Mouse (Mus musculus): ENCODE results near the gene Msantd1. TPM values are rescaled to one million over a fixed set of nuclear protein-coding genes. Genes with fewer than 3 reads are reported as not detected.

Msantd1 gene
- polyA plus RNA-seq, 1 experiment from 2014 or later: 2.6 TPM

DNA sequence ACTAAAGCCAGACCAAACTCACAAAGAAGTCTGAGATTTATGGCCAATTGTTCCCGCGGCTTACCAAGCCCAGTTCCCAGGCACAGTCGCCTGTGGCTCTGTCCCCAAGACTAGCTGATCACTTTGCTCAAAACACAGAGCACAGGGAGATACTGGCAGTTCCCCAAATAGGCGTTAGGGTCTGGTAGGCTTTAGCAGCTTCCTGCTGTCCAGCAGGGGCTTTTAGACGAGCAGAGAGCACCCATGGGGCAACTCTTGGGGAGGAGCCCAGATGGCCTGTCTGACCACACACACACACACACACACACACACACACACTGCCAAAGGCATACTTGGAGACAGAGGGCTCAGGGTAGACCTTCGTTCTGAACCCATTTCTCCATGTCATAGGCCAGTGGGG is 14.7 kb downstream of the Msantd1 start:
- 59% methylated on average over 6 of the region's 6 CpGs for WGBS
- H3K36me3 ChIP-seq (replicated peaks; ENCODE audit: control insufficient read depth, insufficient read depth): peaks cover 17% of the 10 kb centered on the region; the same call in 1 of the 2 replicates
- H3K4me1 ChIP-seq (replicated peaks; ENCODE audit: control insufficient read depth, insufficient read depth, low read length): peaks cover 1% of the 10 kb centered on the region; the same call in 1 of the 2 replicates

DNA sequence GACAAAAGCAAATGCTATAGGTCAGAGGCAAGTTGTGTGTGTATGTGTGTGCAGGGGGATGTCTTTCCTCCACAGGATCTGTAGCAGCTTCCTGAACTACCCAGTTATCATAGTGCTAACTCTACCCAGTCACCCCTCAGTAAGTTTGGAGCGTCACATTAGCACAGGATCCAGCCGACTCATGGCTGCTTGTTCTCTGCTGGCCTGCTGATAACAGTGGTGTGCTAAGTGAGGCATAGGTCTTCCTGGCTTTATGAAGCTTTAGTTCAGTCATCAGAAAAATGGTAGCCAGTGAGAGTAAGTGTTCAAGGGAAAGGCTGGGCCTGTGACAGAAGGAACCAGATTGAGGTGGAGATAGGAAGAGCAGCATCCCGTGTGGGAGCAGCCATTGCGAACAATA is 16.1 kb downstream of the Msantd1 start:
- DNase-seq (ENCODE audit: low spot score) (no peak), ATAC-seq (ENCODE audit: low FRiP score) (no peak)
- no peaks in the 10 kb centered on the region for H3K9me3 ChIP-seq (ENCODE audit: control insufficient read depth, low read length)
- no peaks in the 10 kb centered on the region for H3K27me3 ChIP-seq (ENCODE audit: control insufficient read depth, insufficient read depth, low read length)
- no peak overlapping the region for H3K27ac ChIP-seq
- WGBS: 97% methylated on average over 4 of the region's 4 CpGs
- no peak overlapping the region for H3K9ac ChIP-seq
- H3K4me2 ChIP-seq (replicated peaks): no peak overlapping the region
- H3K4me3 ChIP-seq (replicated peaks; ENCODE audit: low read length): no peak overlapping the region
- H3K4me1 ChIP-seq (replicated peaks; ENCODE audit: control insufficient read depth, insufficient read depth, low read length): no peaks in the 10 kb centered on the region
- peaks cover 17% of the 10 kb centered on the region; the same call in 1 of the 2 replicates for H3K36me3 ChIP-seq (replicated peaks; ENCODE audit: control insufficient read depth, insufficient read depth)

More for the DNA sequence above, 14.7 kb downstream of the Msantd1 start:
- H3K27ac ChIP-seq: no peak overlapping the region
- ATAC-seq (ENCODE audit: low FRiP score) (no peak), DNase-seq (ENCODE audit: low spot score) (no peak)
- no peak overlapping the region for H3K9ac ChIP-seq
- H3K9me3 ChIP-seq (ENCODE audit: control insufficient read depth, low read length): no peaks in the 10 kb centered on the region
- no peaks in the 10 kb centered on the region for H3K27me3 ChIP-seq (ENCODE audit: control insufficient read depth, insufficient read depth, low read length)
- H3K4me2 ChIP-seq (replicated peaks): no peak overlapping the region
- no peak overlapping the region for H3K4me3 ChIP-seq (replicated peaks; ENCODE audit: low read length)

DNA sequence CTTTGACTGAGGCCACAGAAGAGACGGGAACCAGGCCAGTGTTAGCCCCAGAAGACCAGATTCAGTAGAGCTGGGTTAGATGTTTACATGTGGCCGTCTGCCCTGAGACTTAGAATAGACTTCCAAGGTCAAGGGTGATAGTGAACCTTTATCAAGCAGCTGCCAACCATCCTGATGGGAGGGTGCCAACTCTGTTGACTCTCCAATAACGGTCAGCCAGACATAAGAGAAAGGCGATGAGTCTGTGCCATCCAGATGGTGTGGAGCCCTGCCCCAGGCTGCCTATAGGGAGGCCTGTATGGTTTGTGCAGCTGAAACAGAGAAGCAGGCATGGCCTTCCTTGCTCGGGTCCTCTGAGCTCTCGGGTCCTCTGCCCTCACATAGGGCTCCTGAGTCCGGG is 16.7 kb downstream of the Msantd1 start:
- no peaks in the 10 kb centered on the region for H3K9me3 ChIP-seq (ENCODE audit: control insufficient read depth, low read length)
- no peak overlapping the region for H3K4me2 ChIP-seq (replicated peaks)
- H3K27me3 ChIP-seq (ENCODE audit: control insufficient read depth, insufficient read depth, low read length): no peaks in the 10 kb centered on the region
- DNase-seq (ENCODE audit: low spot score) (no peak), ATAC-seq (ENCODE audit: low FRiP score) (no peak)
- no peaks in the 10 kb centered on the region for H3K4me1 ChIP-seq (replicated peaks; ENCODE audit: control insufficient read depth, insufficient read depth, low read length)
- peaks cover 17% of the 10 kb centered on the region; the same call in 1 of the 2 replicates for H3K36me3 ChIP-seq (replicated peaks; ENCODE audit: control insufficient read depth, insufficient read depth)
- no peak overlapping the region for H3K27ac ChIP-seq
- H3K9ac ChIP-seq: no peak overlapping the region
- H3K4me3 ChIP-seq (replicated peaks; ENCODE audit: low read length): no peak overlapping the region
- 89% methylated on average over 7 of the region's 7 CpGs for WGBS

DNA sequence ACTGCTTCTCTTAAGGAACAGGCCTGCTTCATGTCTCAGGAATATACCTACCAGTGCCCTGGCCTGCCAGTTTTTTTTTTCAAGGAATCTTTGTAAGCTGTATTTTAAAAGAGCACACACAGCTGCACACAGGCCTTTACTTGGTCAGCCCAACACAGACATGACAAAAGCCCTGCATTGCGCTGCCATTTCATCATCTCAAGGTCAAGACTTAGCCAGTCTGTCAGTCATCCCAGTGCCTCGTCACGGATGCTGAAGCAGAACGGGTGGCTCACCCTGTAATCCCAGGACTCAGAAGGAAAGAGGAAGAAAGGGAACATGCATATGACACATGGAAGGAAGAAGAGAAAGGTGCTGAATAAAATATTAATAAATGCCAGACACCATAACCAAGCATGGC is 19.8 kb downstream of the Msantd1 start:
- H3K4me2 ChIP-seq (replicated peaks): no peak overlapping the region
- 90% methylated on average over 4 of the region's 4 CpGs for WGBS

DNA sequence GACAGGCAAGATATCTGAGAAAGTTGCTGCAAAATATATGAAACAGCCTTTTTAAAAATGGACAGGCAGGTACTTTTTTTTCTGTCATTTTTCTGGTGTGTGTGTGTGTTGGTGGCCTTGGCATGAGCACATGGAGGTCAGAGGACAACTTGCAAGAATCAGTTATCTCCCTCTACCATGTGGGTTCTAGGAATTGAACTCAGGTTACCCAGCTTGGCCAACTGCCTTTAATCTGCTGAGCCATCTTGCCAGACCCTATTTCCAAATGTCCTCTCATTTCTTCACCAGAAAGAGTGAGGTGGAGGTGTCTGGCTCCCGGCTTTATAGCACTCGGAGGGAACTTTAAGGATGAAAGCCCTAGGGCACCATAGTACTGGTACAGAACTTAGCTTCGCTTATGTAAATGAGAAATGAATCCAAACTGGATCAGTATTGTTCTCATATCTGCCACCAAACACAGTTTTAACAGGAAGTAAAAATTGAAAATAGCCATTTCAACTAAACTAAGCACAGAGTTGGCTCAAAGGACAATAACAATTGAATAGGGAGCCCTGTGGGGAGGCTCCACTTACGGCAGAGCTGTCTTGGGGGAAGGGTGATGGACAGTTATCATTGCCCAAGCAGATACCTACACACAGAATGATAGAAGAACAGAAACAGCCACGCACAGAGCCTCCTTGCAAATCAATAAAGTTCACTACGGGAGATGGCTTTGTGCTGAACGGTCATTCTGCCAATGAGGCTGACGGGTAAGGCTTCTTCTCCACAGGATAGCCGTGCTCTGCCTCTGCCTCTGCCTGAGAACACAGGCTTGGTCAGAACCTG is 22.6 kb downstream of the Msantd1 start:
- H3K36me3 ChIP-seq (replicated peaks; ENCODE audit: control insufficient read depth, insufficient read depth): 0 out of 2 replicates have a peak, but pooled peaks cover 2% of the 10 kb centered on the region
- H3K27ac ChIP-seq: 0 out of 2 replicates have a peak overlapping the region, but pooled peaks have one; percentile 45
- H3K27me3 ChIP-seq (ENCODE audit: control insufficient read depth, insufficient read depth, low read length): no peaks in the 10 kb centered on the region
- H3K9me3 ChIP-seq (ENCODE audit: control insufficient read depth, low read length): no peaks in the 10 kb centered on the region
- no peak overlapping the region for H3K9ac ChIP-seq
- H3K4me1 ChIP-seq (replicated peaks; ENCODE audit: control insufficient read depth, insufficient read depth, low read length): peaks cover 16% of the 10 kb centered on the region; the same call in 1 of the 2 replicates
- DNase-seq (ENCODE audit: low spot score) (no peak), ATAC-seq (ENCODE audit: low FRiP score) (no peak)
- H3K4me2 ChIP-seq (replicated peaks): no peak overlapping the region
- 67% methylated on average over 9 of the region's 9 CpGs for WGBS
- no peak overlapping the region for H3K4me3 ChIP-seq (replicated peaks; ENCODE audit: low read length)

More for the DNA sequence above, 19.8 kb downstream of the Msantd1 start:
- no peaks in the 10 kb centered on the region for H3K27me3 ChIP-seq (ENCODE audit: control insufficient read depth, insufficient read depth, low read length)
- peaks cover 16% of the 10 kb centered on the region; the same call in 1 of the 2 replicates for H3K4me1 ChIP-seq (replicated peaks; ENCODE audit: control insufficient read depth, insufficient read depth, low read length)
- H3K36me3 ChIP-seq (replicated peaks; ENCODE audit: control insufficient read depth, insufficient read depth): peaks cover 17% of the 10 kb centered on the region; the same call in 1 of the 2 replicates
- no peaks in the 10 kb centered on the region for H3K9me3 ChIP-seq (ENCODE audit: control insufficient read depth, low read length)
- ATAC-seq (ENCODE audit: low FRiP score) (no peak), DNase-seq (ENCODE audit: low spot score) (no peak)
- no peak overlapping the region for H3K27ac ChIP-seq
- H3K9ac ChIP-seq: no peak overlapping the region
- H3K4me3 ChIP-seq (replicated peaks; ENCODE audit: low read length): no peak overlapping the region

DNA sequence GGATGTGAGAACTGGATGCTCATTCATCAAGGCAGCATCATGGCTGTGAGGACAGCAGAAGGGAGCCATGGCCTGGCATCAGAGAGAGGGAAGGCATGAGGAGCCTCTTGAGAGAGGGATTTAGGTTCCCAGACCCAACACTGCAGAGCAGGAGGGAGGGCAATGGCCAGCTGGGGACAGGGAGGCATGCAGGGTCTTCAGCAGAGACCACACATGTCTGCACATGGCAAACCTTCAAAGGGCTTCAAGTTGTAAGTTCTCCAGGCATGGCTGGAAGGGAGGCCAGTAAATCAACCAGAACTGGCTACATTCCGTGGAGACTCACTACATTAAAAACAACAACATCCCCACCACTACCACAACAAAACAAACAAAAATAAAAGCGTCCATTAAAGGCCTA is 23.3 kb downstream of the Msantd1 start:
- H3K27me3 ChIP-seq (ENCODE audit: control insufficient read depth, insufficient read depth, low read length): no peaks in the 10 kb centered on the region
- H3K4me2 ChIP-seq (replicated peaks): no peak overlapping the region
- 84% methylated on average over 2 of the region's 2 CpGs for WGBS
- H3K27ac ChIP-seq: peak overlapping the region; percentile 45; the same call in 1 of the 2 replicates
- no peaks in the 10 kb centered on the region for H3K9me3 ChIP-seq (ENCODE audit: control insufficient read depth, low read length)
- peaks cover 16% of the 10 kb centered on the region; the same call in 1 of the 2 replicates for H3K4me1 ChIP-seq (replicated peaks; ENCODE audit: control insufficient read depth, insufficient read depth, low read length)
- no peak overlapping the region for H3K9ac ChIP-seq
- ATAC-seq (ENCODE audit: low FRiP score): no peak
- no peaks in the 10 kb centered on the region for H3K36me3 ChIP-seq (replicated peaks; ENCODE audit: control insufficient read depth, insufficient read depth)
- no peak overlapping the region for H3K4me3 ChIP-seq (replicated peaks; ENCODE audit: low read length)
- no peak for DNase-seq (ENCODE audit: low spot score)

DNA sequence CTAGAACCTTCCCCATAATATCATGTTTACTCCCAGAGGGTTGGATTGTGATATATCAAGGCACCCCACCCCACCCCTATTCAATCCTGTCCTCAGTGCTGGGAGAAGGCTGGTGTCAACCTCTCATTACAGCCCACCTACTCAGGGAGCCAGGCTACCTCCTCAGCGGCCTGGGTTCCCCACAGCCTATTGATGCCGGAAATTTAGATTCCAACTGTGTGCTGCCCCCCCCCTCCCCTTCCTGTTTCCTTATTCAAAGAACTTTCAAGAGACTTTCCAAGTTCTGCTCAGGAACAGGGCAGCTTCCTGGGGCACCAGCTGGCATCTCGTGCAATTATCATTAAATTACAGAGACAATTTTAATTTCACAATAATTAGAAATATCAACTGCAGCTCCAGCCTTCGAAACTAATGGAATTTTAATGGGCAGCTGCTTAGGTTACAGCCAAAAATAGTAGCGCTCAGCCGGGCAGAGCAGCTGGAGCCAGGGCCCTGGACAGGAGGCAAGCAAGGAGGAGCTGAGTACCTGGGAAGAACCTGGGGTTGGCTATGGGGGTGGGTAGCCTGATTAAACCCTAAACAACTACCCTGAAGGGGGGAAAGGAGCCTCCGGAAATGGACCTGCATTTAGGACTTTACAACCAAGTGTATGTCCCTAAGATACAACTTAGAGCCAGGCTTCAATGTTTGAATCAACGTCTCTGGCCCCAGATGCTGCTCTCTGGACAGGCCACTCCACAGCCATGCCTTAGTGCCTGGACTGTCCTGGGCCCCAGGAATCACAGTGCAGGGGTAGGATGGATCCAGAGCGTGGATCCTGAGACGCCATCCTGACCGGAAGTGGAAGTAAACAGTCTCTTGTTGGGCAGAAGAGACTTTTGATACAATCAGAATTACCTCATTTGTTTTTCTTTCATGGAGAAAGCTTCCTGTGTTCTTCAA is 24.0 kb downstream of the Msantd1 start:
- ATAC-seq (ENCODE audit: low FRiP score): peak; percentile 46; the same call in 1 of the 2 replicates
- Histone ChIP-seq H3K4me1 (replicated peaks; ENCODE audit: control insufficient read depth, insufficient read depth, low read length) (peaks cover 16% of the 10 kb centered on the region; the same call in 1 of the 2 replicates), H3K27me3 (ENCODE audit: control insufficient read depth, insufficient read depth, low read length) (no peaks in the 10 kb centered on the region), H3K4me3 (replicated peaks; ENCODE audit: low read length) (no peak overlapping the region), H3K4me2 (replicated peaks) (no peak overlapping the region), H3K9me3 (ENCODE audit: control insufficient read depth, low read length) (no peaks in the 10 kb centered on the region), H3K9ac (no peak overlapping the region), H3K27ac (peak overlapping the region; percentile 72), H3K36me3 (replicated peaks; ENCODE audit: control insufficient read depth, insufficient read depth) (no peaks in the 10 kb centered on the region)
- 49% methylated on average over 11 of the region's 11 CpGs for WGBS
- DNase-seq (ENCODE audit: low spot score): peak; percentile 46

DNA sequence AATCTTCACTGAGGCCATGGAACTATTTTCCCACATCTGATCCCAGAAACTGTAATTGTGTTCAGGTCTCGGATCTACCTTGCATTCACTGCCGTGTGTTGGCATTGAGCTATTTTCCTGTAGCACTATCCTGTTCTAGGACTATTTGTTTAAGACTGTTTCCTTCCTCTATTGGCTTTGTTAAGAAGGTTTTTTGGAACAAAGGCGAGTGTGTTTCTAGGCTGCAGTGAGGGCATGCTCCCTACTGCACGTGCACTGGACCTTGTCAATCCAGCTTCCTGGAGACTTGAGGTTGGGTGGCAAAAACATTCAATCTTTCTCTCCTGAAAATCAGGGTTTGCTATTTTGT is 24.6 kb downstream of the Msantd1 start:
- Histone ChIP-seq H3K27ac (peak overlapping the region; percentile 72), H3K27me3 (ENCODE audit: control insufficient read depth, insufficient read depth, low read length) (no peaks in the 10 kb centered on the region), H3K9me3 (ENCODE audit: control insufficient read depth, low read length) (no peaks in the 10 kb centered on the region), H3K9ac (no peak overlapping the region), H3K4me2 (replicated peaks) (no peak overlapping the region), H3K4me3 (replicated peaks; ENCODE audit: low read length) (no peak overlapping the region), H3K4me1 (replicated peaks; ENCODE audit: control insufficient read depth, insufficient read depth, low read length) (peaks cover 16% of the 10 kb centered on the region; the same call in 1 of the 2 replicates), H3K36me3 (replicated peaks; ENCODE audit: control insufficient read depth, insufficient read depth) (no peaks in the 10 kb centered on the region)
- DNase-seq (ENCODE audit: low spot score) (no peak), ATAC-seq (ENCODE audit: low FRiP score) (no peak)
- 21% methylated on average over 4 of the region's 4 CpGs for WGBS

DNA sequence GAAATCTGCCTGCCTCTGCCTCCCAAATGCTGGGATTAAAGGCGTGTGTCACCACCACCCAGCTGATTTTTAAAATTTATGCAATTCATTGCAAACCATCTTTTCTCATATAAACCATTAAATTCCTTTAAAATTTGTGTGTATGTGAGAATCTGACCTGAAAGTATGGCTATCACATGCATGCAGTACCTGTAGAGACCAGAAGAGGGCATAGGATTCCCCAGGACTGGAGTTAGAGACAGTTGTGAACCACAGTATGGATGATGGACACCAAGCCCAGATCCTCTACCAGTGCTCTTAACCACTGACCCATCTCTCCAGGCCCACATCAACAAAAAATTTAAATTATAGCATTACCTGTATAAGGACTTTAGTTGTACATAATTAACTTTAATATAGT is 25.6 kb downstream of the Msantd1 start:
- no peak overlapping the region for H3K9ac ChIP-seq
- no peak overlapping the region for H3K4me3 ChIP-seq (replicated peaks; ENCODE audit: low read length)
- WGBS: 85% methylated on average over 1 of the region's 1 CpGs
- DNase-seq (ENCODE audit: low spot score) (no peak), ATAC-seq (ENCODE audit: low FRiP score) (no peak)
- H3K36me3 ChIP-seq (replicated peaks; ENCODE audit: control insufficient read depth, insufficient read depth): no peaks in the 10 kb centered on the region
- H3K4me1 ChIP-seq (replicated peaks; ENCODE audit: control insufficient read depth, insufficient read depth, low read length): peaks cover 16% of the 10 kb centered on the region; the same call in 1 of the 2 replicates
- H3K4me2 ChIP-seq (replicated peaks): no peak overlapping the region
- no peaks in the 10 kb centered on the region for H3K27me3 ChIP-seq (ENCODE audit: control insufficient read depth, insufficient read depth, low read length)
- H3K27ac ChIP-seq: no peak overlapping the region
- no peaks in the 10 kb centered on the region for H3K9me3 ChIP-seq (ENCODE audit: control insufficient read depth, low read length)
